Mouse (Mus musculus) MEL (cell line): ENCODE measurements around the gene Unc79. TPM values are rescaled to one million over a fixed set of nuclear protein-coding genes. Genes with fewer than 3 reads are reported as not detected.

Source experiments
- DNase-seq: peaks from one replicate; pipeline ENCODE4 v3.0.0; 2011; ENCODE audit warnings: low read depth, low spot score
- H3K27ac ChIP-seq: 2 replicates; pipeline ENCODE4 v1.5.1; 2012; ENCODE audit warnings: low read depth, mild to moderate bottlenecking, control low read depth, low read length, moderate library complexity; ENCODE audit not compliant: control insufficient read depth
- H3K27me3 ChIP-seq, 2 experiments: fragments of 150-350 bp in 1 of 2; sonication (generic) in 1 of 2; 2 replicates each; pipeline ENCODE4 v1.6.1; 2012; ENCODE audit warnings: low read length in 2 of 2, mild to moderate bottlenecking in 2 of 2, improper control_type of control experiment in 1 of 2, moderate library complexity in 1 of 2; ENCODE audit not compliant: insufficient read depth in 2 of 2, control insufficient read depth in 1 of 2
- H3K36me3 ChIP-seq, 2 experiments: 2 replicates each; pipeline ENCODE4 v1.6.1; 2012 to 2014; ENCODE audit warnings: low read length in 2 of 2, improper control_type of control experiment in 1 of 2, inconsistent platforms in 1 of 2, mild to moderate bottlenecking in 1 of 2; ENCODE audit not compliant: insufficient read depth in 2 of 2, control insufficient read depth in 1 of 2
- H3K4me1 ChIP-seq, 2 experiments: fragments of 150-350 bp in 1 of 2; sonication (generic) in 1 of 2; 2 replicates each; pipeline ENCODE4 v1.6.1; 2012; ENCODE audit warnings: low read length in 2 of 2, improper control_type of control experiment in 1 of 2, mild to moderate bottlenecking in 1 of 2; ENCODE audit not compliant: insufficient read depth in 2 of 2, control insufficient read depth in 1 of 2
- H3K4me3 ChIP-seq, 2 experiments: fragments of 150-350 bp in 1 of 2; sonication (generic) in 1 of 2; 2 replicates each; pipeline ENCODE4 v1.5.1; 2012; ENCODE audit warnings: low read depth in 2 of 2, low read length in 2 of 2, mild to moderate bottlenecking in 2 of 2, moderate library complexity in 2 of 2, control low read depth in 1 of 2, improper control_type of control experiment in 1 of 2; ENCODE audit not compliant: control insufficient read depth in 1 of 2, insufficient read depth in 1 of 2
- H3K79me2 ChIP-seq: 2 replicates; pipeline ENCODE4 v1.6.1; 2012; ENCODE audit warnings: mild to moderate bottlenecking, low read length, moderate library complexity; ENCODE audit not compliant: control insufficient read depth, poor library complexity, insufficient read depth
- H3K9ac ChIP-seq: 2 replicates; pipeline ENCODE4 v1.6.1; 2012; ENCODE audit warnings: low read depth, mild to moderate bottlenecking, control low read depth, low read length, moderate library complexity; ENCODE audit not compliant: control insufficient read depth, poor library complexity, severe bottlenecking
- H3K9me3 ChIP-seq: fragments of 150-350 bp; sonication (generic); replicated peaks from 2 replicates; pipeline ENCODE4 v1.6.1; 2012; ENCODE audit warnings: mild to moderate bottlenecking, low read length, improper control_type of control experiment, moderate library complexity; ENCODE audit not compliant: insufficient read depth
- CHD1 ChIP-seq: IDR thresholded peaks from 2 replicates; pipeline ENCODE4 v1.6.1; 2012; ENCODE audit warnings: low read depth, mild to moderate bottlenecking, inconsistent platforms, low read length, improper control_type of control experiment
- EP300 ChIP-seq, 2 experiments: IDR thresholded peaks; 2 replicates each; pipeline ENCODE4 v1.6.1; 2011; ENCODE audit warnings: improper control_type of control experiment in 2 of 2, low read length in 2 of 2, low read depth in 1 of 2, mild to moderate bottlenecking in 1 of 2
- GABPA ChIP-seq: IDR thresholded peaks from 2 replicates; pipeline ENCODE4 v1.6.1; 2012; ENCODE audit warnings: low read depth, mild to moderate bottlenecking, inconsistent platforms, low read length, improper control_type of control experiment, moderate library complexity
- HCFC1 ChIP-seq: IDR thresholded peaks from 2 replicates; pipeline ENCODE4 v1.6.1; 2012; ENCODE audit warnings: low read depth, mild to moderate bottlenecking, inconsistent platforms, low read length, improper control_type of control experiment, moderate library complexity
- JUND ChIP-seq: IDR thresholded peaks from 2 replicates; pipeline ENCODE4 v1.6.1; 2011; ENCODE audit warnings: low read depth, mild to moderate bottlenecking, improper control_type of control experiment, low read length
- MAZ ChIP-seq: IDR thresholded peaks from 2 replicates; pipeline ENCODE4 v1.6.1; 2012; ENCODE audit warnings: low read depth, mild to moderate bottlenecking, inconsistent platforms, low read length, improper control_type of control experiment
- MEF2A ChIP-seq: IDR thresholded peaks from 2 replicates; pipeline ENCODE4 v1.6.1; 2014; ENCODE audit warnings: low read depth, mild to moderate bottlenecking, inconsistent platforms, low read length, improper control_type of control experiment; ENCODE audit not compliant: poor library complexity, insufficient replicate concordance, severe bottlenecking; ENCODE audit errors: extremely low read depth
- MYC ChIP-seq: IDR thresholded peaks from 2 replicates; pipeline ENCODE4 v1.6.1; 2011; ENCODE audit warnings: low read depth, mild to moderate bottlenecking, low read length, improper control_type of control experiment, moderate library complexity
- NELFE ChIP-seq: IDR thresholded peaks from 2 replicates; pipeline ENCODE4 v1.6.1; 2011; ENCODE audit warnings: low read depth, low read length, improper control_type of control experiment
- POLR2AphosphoS2 ChIP-seq: IDR thresholded peaks from 2 replicates; pipeline ENCODE4 v1.6.1; 2011; ENCODE audit warnings: low read length, improper control_type of control experiment
- POLR2AphosphoS5 ChIP-seq: IDR thresholded peaks from 2 replicates; pipeline ENCODE4 v1.6.1; 2012; ENCODE audit warnings: low read depth, borderline replicate concordance, mild to moderate bottlenecking, inconsistent platforms, low read length, moderate library complexity, mixed read lengths
- RAD21 ChIP-seq: IDR thresholded peaks from 2 replicates; pipeline ENCODE4 v1.6.1; 2011; ENCODE audit warnings: mild to moderate bottlenecking, low read depth, low read length, improper control_type of control experiment
- RCOR1 ChIP-seq: IDR thresholded peaks from 2 replicates; pipeline ENCODE4 v1.6.1; 2012; ENCODE audit warnings: low read depth, mild to moderate bottlenecking, inconsistent platforms, low read length, improper control_type of control experiment
- SMC3 ChIP-seq: IDR thresholded peaks from 2 replicates; pipeline ENCODE4 v1.6.1; 2011; ENCODE audit warnings: low read depth, low read length, improper control_type of control experiment
- TBP ChIP-seq: IDR thresholded peaks from 2 replicates; pipeline ENCODE4 v1.8.0; 2011; ENCODE audit warnings: low read depth, low read length, improper control_type of control experiment
- TCF12 ChIP-seq: IDR thresholded peaks from 2 replicates; pipeline ENCODE4 v1.6.1; 2014; ENCODE audit warnings: low read depth, mild to moderate bottlenecking, inconsistent platforms, low read length, improper control_type of control experiment, moderate library complexity
- UBTF ChIP-seq: IDR thresholded peaks from 2 replicates; pipeline ENCODE4 v1.6.1; 2012; ENCODE audit warnings: low read depth, mild to moderate bottlenecking, inconsistent platforms, low read length, improper control_type of control experiment, moderate library complexity, borderline replicate concordance; ENCODE audit not compliant: insufficient read depth
- ZC3H11A ChIP-seq: IDR thresholded peaks from 2 replicates; pipeline ENCODE4 v1.6.1; 2012; ENCODE audit warnings: low read depth, mild to moderate bottlenecking, inconsistent platforms, low read length, improper control_type of control experiment
- ZMIZ1 ChIP-seq: IDR thresholded peaks from 2 replicates; pipeline ENCODE4 v1.6.1; 2012; ENCODE audit warnings: low read depth, mild to moderate bottlenecking, inconsistent platforms, low read length, improper control_type of control experiment, moderate library complexity
- polyA plus RNA-seq, 2 experiments: library from polyadenylated mRNA; stranded (reverse) in 1 of 2; unstranded in 1 of 2; fragments of >175 nt in 1 of 2; fragments of >200 nt in 1 of 2; gene quantifications; 2 replicates each; pipeline versions ENCODE4 v1.2.1 to v1.2.4; 2012; ENCODE audit warnings: low replicate concordance in 2 of 2, low read depth in 1 of 2; ENCODE audit not compliant: insufficient read length in 2 of 2, insufficient read depth in 1 of 2, missing spikeins in 1 of 2
- total RNA-seq: library from RNA; depleted of rRNA; stranded (reverse); fragments of 300-350 nt; gene quantifications from 2 replicates; pipeline ENCODE4 v1.2.3, GENCODE M21; 2012

Gene Unc79
- total and polyA plus RNA-seq, 3 experiments: 0.01 TPM; not detected in 2

DNA sequence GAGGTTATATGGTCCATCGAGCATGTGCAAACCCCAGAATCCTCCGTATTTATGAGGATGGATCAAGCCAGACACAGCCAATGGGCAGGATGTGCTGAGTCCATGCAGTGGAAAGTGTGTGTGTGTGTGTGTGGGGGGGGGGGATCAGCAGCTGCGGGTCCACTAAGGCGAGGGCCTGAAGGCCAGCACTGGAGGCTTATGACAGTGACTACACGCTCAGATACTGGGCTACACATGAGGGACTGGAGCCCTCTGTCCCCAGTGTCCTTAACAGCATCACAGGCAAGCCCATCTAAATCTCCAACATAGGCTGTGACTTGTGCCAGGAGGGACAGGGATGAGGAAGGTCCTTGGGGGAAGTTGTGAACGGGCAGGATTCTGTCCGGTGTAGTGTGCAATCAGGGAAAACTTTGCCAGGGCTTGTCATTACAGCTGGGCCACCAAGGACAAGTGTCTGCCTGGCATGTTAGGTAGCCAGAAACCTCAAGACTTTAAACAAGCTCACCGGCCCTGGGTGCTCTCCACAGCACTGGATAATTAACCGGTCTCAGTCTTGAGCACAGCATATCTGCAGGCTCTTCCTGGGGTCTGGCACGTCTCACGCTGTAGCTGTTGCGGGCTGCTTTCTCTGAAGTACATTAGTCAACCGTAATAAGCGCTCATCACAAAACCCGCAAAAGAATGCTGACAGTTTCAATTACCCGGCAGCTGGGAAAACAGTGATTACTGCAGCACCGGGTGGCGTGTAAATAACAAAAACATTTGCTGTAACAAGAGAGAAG is 208.7 kb downstream of the Unc79 start:
- H3K9me3 ChIP-seq: no peaks in the 10 kb centered on the region

GRCm38 (mm10) chr12:103159016-103159415 is 210.4 kb downstream of the Unc79 start:
- H3K27ac ChIP-seq: no peak overlapping the region
- no peaks in the 10 kb centered on the region for H3K27me3 ChIP-seq
- no peak overlapping the region for H3K9ac ChIP-seq
- TF ChIP-seq HCFC1 (no peak), MEF2A (no peak), SMC3 (no peak), MYC (no peak), JUND (no peak), CHD1 (no peak), POLR2AphosphoS2 (no peak), TBP (no peak), GABPA (no peak), RCOR1 (no peak), TCF12 (no peak), UBTF (no peak), ZC3H11A (no peak), ZMIZ1 (no peak), EP300 (IDR thresholded peaks at IDR 0.05; ENCODE audit: low read depth in 1 of 2, low read length in 2 of 2) (no peak)
- no peak overlapping the region for H3K4me3 ChIP-seq
- no peaks in the 10 kb centered on the region for H3K79me2 ChIP-seq
- H3K4me1 ChIP-seq: no peaks in the 10 kb centered on the region
- no peak for DNase-seq
- H3K36me3 ChIP-seq: no peaks in the 10 kb centered on the region
- H3K9me3 ChIP-seq: no peaks in the 10 kb centered on the region

More for the DNA sequence above, 208.7 kb downstream of the Unc79 start:
- Histone ChIP-seq H3K9ac (no peak overlapping the region), H3K4me3 (no peak overlapping the region), H3K4me1 (no peaks in the 10 kb centered on the region), H3K27me3 (no peaks in the 10 kb centered on the region), H3K79me2 (no peaks in the 10 kb centered on the region), H3K27ac (no peak overlapping the region), H3K36me3 (no peaks in the 10 kb centered on the region)
- TF ChIP-seq POLR2AphosphoS5: no peak
- TF ChIP-seq NELFE: no peak
- TF ChIP-seq POLR2AphosphoS2: no peak
- no peak for TF ChIP-seq MAZ
- TF ChIP-seq RAD21: no peak
- DNase-seq: no peak
